Comparison of ENCODE assay signal across 9 mouse cellular contexts in the genomic region with DNA sequence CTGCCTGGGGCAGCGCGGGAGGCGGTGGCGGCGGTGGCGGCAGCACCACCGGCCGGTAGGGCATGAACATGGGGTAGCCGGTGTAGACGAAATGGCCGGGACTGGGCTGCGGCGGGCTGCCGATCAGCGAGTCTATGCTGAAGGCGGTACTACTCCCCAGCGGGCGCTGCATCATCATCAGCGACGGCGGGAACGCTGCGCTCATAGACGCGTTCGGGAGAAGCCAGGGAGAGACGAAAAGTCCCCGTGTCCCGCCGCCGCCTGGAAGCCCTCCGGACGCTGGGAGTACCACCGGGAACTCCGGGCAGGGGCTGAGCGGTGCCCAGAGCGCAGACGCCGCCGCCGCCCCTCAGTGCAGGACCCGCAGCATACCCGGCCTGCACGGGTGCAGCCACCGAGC. TPM values are rescaled to one million over a fixed set of nuclear protein-coding genes. Genes with fewer than 3 reads are reported as not detected.
DNase-seq lines count a peak whose midpoint lies in the region; ATAC-seq and TF ChIP-seq lines count a peak whose summit lies in the region.
"Had no signal": no experiment of that assay in that cellular context is flagged by ENCODE, and none has a peak within 500 bp of the region (broad histone marks: within the 10 kb centered on the region; RNA-seq: fewer than 3 reads in every experiment).

No protein-coding gene starts in this region.

- peak overlapping the region; percentile 55 for H3K9ac ChIP-seq in forebrain, embryonic 12.5 days
- H3K9ac ChIP-seq in liver, embryonic 12.5 days: peak overlapping the region; percentile 35; the same call in 1 of the 2 replicates

- ATAC-seq in forebrain, embryonic 12.5 days (ENCODE audit: low FRiP score): no peak
- no peak for ATAC-seq in liver, embryonic 12.5 days

- peak overlapping the region; percentile 62; the same call in 1 of the 2 replicates for H3K27ac ChIP-seq in heart, embryonic 10.5 days
- H3K27ac ChIP-seq in forebrain, embryonic 12.5 days: peak overlapping the region; percentile 31
- H3K27ac ChIP-seq in liver, embryonic 12.5 days: 0 out of 2 replicates have a peak overlapping the region, but pooled peaks have one; percentile 10

- peak overlapping the region; percentile 71 for H3K4me3 ChIP-seq in heart, embryonic 10.5 days
- no peak overlapping the region for H3K4me3 ChIP-seq in C2C12 (ENCODE audit: insufficient read depth, poor library complexity, severe bottlenecking)
- peak overlapping the region; percentile 43 for H3K4me3 ChIP-seq in forebrain, embryonic 12.5 days (replicated peaks)
- H3K4me3 ChIP-seq in liver, embryonic 12.5 days: peak overlapping the region; percentile 55

- DNase-seq in heart, embryonic 10.5 days (ENCODE audit: low spot score): no peak
- DNase-seq in heart, postnatal 4 days: no peak
- DNase-seq in gastrocnemius, postnatal 14 days: no peak
- no peak for DNase-seq in gastrocnemius, adult 18-20 months (ENCODE audit: low spot score)
- DNase-seq in T-cell, adult 2 months (ENCODE audit: low spot score): no peak
- DNase-seq: layer of hippocampus, postnatal 36 days had no signal

- no peak for TF ChIP-seq CTCF in C2C12 (IDR thresholded peaks at IDR 0.05; ENCODE audit: control insufficient read depth, insufficient read depth, insufficient read length)

- intact Hi-C loops in gastrocnemius, postnatal 14 days (cut with DNase I; ENCODE audit: low total_unique reads): loop anchor here (10.0 kb wide), 1 partner anchor 156 kb away; no protein-coding TSS in a partner anchor

- peaks cover 46% of the 10 kb centered on the region for H3K4me1 ChIP-seq in heart, embryonic 10.5 days
- peaks cover 74% of the 10 kb centered on the region for H3K4me1 ChIP-seq in forebrain, embryonic 12.5 days
- peaks cover 22% of the 10 kb centered on the region for H3K4me1 ChIP-seq in liver, embryonic 12.5 days

- WGBS in heart, embryonic 10.5 days: under 1% methylated on average over 45 of the region's 45 CpGs
- WGBS in forebrain, embryonic 12.5 days: under 1% methylated on average over 44 of the region's 45 CpGs
- WGBS in liver, embryonic 12.5 days (ENCODE audit: insufficient replicate concordance): under 1% methylated on average over 38 of the region's 45 CpGs

- no peaks in the 10 kb centered on the region for H3K36me3 ChIP-seq in heart, embryonic 10.5 days
- H3K36me3 ChIP-seq in C2C12 (ENCODE audit: control insufficient read depth, insufficient read depth): no peaks in the 10 kb centered on the region
- no peaks in the 10 kb centered on the region for H3K36me3 ChIP-seq in forebrain, embryonic 12.5 days (replicated peaks)
- H3K36me3 ChIP-seq in liver, embryonic 12.5 days: no peaks in the 10 kb centered on the region

- peak overlapping the region; percentile 25 for H3ac ChIP-seq in C2C12 (ENCODE audit: control insufficient read depth, insufficient read length, low read depth)

- H3K27me3 ChIP-seq in heart, embryonic 10.5 days (ENCODE audit: insufficient read depth, poor library complexity, severe bottlenecking): peaks cover 98% of the 10 kb centered on the region
- H3K27me3 ChIP-seq in C2C12 (ENCODE audit: control insufficient read depth, insufficient read depth, insufficient read length): peaks cover 78% of the 10 kb centered on the region
- H3K27me3 ChIP-seq in forebrain, embryonic 12.5 days: peaks cover 97% of the 10 kb centered on the region
- peaks cover 99% of the 10 kb centered on the region for H3K27me3 ChIP-seq in liver, embryonic 12.5 days (replicated peaks)

- no peaks in the 10 kb centered on the region for H3K9me3 ChIP-seq in heart, embryonic 10.5 days
- no peaks in the 10 kb centered on the region for H3K9me3 ChIP-seq in forebrain, embryonic 12.5 days
- no peaks in the 10 kb centered on the region for H3K9me3 ChIP-seq in liver, embryonic 12.5 days (replicated peaks)

- H3K79me2 ChIP-seq in C2C12 (ENCODE audit: control insufficient read depth, insufficient read depth): no peaks in the 10 kb centered on the region

- H3K79me3 ChIP-seq in C2C12 (ENCODE audit: low read depth): no peaks in the 10 kb centered on the region

- H3K4me2 ChIP-seq in forebrain, embryonic 12.5 days: peak overlapping the region; percentile 70
- peak overlapping the region; percentile 72 for H3K4me2 ChIP-seq in liver, embryonic 12.5 days

TF ChIP-seq in C2C12, 6 proteins besides CTCF, POLR2A, EP300 and RAD21:
- TF ChIP-seq MYOG (IDR thresholded peaks at IDR 0.05; ENCODE audit: control insufficient read depth, extremely low read depth, insufficient read length) (no peak), MYOD1 (IDR thresholded peaks at IDR 0.05; ENCODE audit: control insufficient read depth, insufficient read length, low read depth) (no peak), MAX (IDR thresholded peaks at IDR 0.05) (no peak), CEBPB (IDR thresholded peaks at IDR 0.05; ENCODE audit: low read depth) (no peak), FOSL1 (IDR thresholded peaks at IDR 0.05; ENCODE audit: insufficient read depth, low read length, poor library complexity, severe bottlenecking) (no peak), USF1 (IDR thresholded peaks at IDR 0.05; ENCODE audit: low read depth) (no peak)
TF ChIP-seq in C2C12: peak in this region for 0.

RNA-seq across cellular contexts. Expression of a gene that starts 0.4 kb away (rescaled TPM):
- 0.94 and 1.9 TPM in 2 replicates for polyA plus RNA-seq in heart, embryonic 10.5 days (2016; fragmentation: Nextera tagmentation; extraction: Ambion mirVana)
- total RNA-seq in heart, postnatal 4 days (2021): under 1 TPM in 1 of 2 experiments, not detected in 1; 0.16 TPM
- polyA plus RNA-seq in C2C12 (2012; fragmentation: generic; extraction: Trizol): 0.16 TPM
- polyA plus RNA-seq in forebrain, embryonic 12.5 days (2016; fragmentation: Nextera tagmentation; extraction: Ambion mirVana): 26.9 and 28.0 TPM in 2 replicates
- polyA plus RNA-seq in liver, embryonic 12.5 days (2016; fragmentation: Nextera tagmentation; extraction: Ambion mirVana): 1.7 and 2.0 TPM in 2 replicates
- total RNA-seq in gastrocnemius, postnatal 14 days (2021): not detected
- under 1 TPM; 0.24 to 0.68 TPM for total RNA-seq in gastrocnemius, adult 18-20 months (2021)

Comparison
In these comparisons a context has a peak if more than half of its experiments do, and no peak if none do; other contexts are left out.
1. H3K27ac ChIP-seq: peak in every context shown above with its lines; median percentile 62 in heart, embryonic 10.5 days; 31 in forebrain, embryonic 12.5 days; 10 in liver, embryonic 12.5 days.